Mouse (Mus musculus) telencephalon, adult 2 months (tissue): Measurements from ENCODE around the gene Crtac1.

ENCODE experiments used
- DNase-seq: peaks from one replicate; pipeline ENCODE4 v3.0.0-alpha.2; 2011; ENCODE audit warnings: low read depth, low spot score

Gene Crtac1

DNA sequence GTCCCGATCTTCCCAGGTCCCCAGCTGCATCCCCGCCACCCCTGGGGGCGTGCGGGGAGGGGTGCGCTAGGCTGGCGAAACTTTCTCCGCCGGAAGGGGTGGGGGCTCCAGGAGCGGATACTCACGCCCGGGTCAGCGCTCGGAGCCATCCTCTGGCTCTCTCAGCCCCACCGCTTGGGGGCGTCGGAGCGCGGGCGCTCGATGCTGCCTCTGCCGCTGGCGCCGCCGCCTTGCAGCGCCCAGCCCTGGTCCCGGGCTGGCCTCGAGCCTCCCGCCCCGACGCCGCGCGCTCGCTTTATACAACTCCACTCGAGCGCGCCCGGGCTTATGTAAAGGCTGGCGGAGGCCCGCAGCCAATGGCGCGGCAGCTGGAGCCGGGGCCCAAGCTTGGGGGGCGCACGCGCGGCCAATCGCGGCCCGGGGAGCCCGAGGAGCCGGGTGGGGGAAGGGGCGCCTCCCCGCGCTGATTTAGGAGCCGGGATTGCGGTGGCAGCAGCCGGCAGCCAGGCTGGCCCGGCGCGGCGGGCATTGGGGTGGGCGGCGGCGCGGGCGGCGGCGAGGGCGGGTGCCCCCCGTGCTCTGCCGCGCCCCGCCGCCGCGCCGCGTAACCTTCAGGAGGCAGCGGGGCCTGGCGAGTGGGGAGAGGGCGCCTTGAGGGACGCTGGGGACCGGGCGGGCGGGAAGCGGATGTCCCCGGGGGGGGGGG is at the start of gene Crtac1:
TSS of gene Crtac1 (minus strand) at position 299 of the 706 bp plus-strand sequence.
- peak; percentile 65 for DNase-seq

DNA sequence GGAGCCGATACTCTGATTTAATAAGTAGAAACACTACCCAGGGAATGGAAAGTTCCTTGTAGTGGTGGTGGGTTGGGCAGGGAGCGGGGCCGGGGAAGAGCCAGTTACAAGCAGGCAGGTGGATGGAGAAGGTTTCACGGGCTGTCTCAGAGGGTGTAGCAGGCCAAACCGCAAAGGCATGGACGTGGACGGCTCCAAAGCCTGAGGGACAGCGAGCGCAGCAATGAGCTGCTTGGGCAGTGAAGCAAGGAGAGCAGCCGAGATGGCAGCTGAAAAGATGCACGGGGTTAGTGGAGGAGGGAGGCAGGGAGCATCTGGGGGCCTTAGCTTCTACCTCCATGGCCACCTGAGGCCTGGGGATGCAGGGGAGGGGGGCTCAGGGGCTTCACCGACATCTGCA is 46.7 kb upstream of the Crtac1 start:
- DNase-seq: no peak

DNA sequence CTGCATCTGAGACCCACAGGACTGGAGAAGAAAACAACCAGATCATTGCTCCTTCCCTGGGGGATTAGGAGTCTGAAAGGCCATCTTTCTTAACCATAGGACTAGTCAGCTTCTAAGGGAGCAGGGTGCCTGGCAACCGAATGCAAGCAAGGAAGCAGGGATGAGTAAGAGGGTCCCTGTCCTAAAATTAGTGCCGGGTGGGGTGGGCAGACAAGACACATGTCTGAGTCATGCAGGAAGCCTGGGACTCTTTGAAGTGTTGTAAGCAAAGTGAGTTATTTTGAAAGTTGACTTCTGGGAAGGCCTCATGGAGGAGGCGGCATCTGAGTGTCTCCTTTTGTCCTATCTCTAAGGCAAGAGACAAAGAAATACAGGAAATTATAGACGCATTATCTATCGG is 46.2 kb upstream of the Crtac1 start:
- DNase-seq: peak; percentile 46

DNA sequence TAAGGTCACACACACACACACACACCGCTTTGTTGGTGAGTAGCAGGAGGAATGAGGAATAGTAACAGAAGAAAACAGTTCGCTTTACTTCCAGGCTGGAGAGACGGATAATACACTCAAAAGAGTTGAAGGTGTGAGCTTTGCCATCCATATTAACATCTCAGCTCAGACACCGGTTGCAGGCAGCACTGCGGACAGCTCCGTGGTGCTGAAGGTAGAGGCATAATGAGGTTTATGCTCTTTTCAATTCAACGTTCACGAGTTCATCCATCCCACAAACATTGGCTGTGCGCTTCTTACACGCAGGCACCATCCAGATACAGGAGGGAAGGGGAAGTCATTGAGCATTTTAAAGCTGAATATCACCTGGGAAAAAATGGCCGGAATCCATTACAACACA is 41.2 kb upstream of the Crtac1 start:
- DNase-seq: no peak

DNA sequence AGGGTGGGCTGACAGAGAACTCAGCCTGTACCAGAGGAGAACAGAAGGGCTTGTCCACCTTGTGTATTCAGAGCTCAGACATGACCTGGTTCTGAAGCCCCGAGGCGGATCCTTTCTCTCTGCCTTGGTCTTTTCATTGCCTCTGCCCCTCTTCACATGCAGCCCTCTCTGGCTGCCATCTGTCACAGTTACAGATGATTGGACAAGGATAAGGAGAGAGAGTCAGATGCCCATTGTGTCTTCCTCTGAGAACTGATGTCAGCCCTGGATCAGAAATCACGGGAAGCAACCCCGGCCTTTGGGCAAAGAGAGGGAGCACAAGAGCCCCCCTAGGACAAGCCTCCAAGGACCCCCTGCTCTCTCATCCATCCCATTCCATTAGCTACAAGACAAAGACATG is 40.0 kb upstream of the Crtac1 start:
- no peak for DNase-seq

DNA sequence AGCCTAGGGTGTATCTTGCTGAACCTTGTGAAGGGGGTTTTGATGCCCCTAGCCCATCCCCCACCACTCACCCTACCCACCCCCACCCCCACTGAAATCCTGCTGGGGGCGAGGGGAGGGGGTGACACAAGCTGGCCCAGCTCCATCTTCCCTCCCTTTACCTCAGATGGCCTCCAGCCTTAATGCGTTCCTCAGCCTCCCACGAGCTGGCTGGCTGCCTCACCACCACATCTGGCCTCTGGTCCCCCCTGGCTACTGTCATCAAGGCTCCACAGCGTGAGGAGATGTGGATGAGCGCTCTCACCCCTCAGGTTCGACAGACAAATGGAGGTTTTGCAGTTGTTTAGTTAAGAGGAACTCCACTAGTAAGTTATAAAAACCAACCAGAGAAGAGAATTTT is 30.3 kb upstream of the Crtac1 start:
- DNase-seq: no peak

DNA sequence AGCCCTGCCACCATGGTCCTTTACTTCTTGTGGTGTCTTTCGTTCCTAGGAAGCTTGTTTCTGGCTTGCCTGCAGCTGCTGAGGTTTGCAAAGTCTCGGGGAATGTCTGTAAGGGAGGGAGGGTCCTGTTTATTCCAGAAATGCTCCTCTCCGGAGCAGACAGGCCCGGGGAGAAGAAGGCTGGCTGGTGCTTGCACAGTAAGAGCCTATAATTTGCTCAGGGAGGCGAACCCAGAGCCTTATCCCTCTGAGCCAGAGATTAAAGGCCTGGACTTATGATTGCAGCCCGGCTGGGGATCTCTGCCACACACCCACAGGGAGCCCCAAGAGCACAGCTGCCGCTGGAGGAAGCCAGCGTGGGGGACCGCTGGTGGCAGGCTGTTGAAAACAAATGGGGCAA is 29.8 kb upstream of the Crtac1 start:
- DNase-seq: no peak

DNA sequence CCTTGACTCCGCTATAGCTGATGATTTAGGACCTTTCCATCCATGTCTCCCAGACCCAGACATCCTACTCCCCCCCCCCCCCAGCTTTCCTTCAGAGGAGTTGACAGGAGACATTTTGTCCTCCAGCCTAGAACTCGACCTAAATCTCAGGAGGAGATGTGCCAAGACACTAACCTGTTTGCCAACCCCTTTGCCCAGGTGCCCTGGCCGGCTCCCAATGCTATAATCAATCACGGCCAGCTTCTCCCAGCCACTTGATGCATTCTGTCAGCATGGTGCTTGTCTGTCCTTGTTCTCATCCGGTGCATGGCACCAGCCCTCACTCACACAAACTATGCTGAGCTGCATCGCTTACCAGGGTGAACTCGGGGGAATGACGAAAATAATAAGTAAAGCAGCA is 27.9 kb upstream of the Crtac1 start:
- no peak for DNase-seq

DNA sequence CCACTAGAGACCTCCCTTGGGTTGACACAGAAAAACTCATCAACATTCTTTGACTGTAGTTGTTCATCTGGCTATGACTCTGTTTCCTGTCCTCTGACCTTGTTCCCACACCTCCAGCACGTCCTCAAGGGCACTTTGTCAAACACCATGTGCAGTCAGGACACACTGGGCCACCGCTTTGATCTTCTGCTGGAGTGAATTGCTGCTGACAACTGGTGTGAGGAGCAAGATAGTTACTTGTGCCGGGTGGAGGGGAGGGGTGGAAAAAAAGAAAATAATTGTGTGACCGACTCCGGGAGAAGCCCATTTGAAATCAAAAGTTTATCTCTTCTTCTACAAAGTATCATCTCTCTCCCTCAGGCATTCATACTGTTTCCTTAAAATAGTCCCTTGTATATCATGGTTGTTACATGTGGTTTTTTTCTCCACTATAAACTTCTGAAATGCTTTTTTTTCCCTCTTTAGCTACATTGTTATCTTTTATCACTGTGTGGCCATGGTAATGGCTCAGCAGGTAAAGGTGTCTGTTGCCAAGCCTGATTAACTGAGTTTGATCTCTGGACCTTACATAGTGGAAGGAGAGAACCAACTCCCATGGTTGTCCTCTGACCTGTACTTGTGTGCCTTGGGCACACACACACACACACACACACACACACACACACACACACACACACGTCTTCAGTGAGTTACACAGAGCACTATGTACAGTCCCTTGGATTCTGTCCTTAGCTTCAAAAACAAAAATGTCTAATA is 23.1 kb upstream of the Crtac1 start:
- no peak for DNase-seq

DNA sequence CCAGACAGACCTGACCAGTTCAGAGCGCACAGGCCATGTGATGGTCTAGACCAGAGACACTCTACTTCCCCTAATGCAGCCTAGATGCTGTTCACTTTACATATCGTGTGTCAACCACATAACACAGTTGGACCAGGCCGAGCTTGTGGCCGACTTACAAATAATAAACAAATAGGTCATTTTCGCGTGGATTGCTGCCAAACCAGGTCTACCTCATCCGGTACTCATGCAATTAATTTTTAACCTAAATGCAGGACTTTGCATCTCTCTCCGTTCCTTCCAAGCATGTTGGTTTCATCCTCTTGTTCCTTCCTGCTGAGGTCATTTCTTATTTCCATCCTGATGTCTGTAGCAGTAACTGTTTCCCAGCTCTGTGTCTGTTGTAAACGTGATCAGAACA is 22.4 kb upstream of the Crtac1 start:
- DNase-seq: no peak

DNA sequence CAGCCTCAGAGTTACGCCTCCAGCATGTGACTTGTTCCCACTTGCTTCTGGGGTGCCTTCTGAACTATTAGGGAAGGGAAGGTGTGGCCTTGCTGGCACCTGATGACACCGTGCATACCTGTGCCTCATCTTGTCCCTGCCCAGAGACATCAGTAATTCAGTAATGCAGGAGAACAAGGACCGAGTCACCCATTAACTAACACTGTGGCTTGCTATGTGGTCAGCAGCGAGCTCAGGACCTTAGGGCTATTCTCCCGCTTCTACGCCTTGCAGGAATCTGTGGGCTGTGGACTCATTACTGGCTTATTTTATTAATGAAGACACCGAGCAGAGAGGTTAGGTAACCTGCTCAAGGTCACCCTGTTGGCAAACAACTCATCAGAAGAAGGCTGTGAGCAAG is 21.0 kb upstream of the Crtac1 start:
- DNase-seq: no peak

DNA sequence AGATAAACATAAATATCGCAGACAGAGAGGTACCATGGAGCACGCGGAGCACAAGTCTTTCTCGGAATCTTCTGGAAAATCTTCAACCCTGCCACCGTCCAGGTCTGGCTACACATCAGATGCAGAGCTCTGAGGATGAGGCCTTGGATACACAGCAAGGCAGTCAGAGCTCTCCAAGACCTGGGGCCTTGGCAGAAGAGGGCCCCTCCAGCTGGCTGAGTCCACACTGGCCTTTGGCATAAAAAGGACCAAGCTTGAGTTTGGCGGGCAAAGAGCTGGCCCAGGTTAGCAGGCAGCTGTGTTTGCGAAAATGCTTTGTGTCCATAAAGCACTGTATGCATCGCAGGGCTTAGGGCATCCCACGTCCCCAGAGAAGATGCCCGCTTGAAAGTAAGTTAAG is 17.0 kb upstream of the Crtac1 start:
- DNase-seq: no peak

DNA sequence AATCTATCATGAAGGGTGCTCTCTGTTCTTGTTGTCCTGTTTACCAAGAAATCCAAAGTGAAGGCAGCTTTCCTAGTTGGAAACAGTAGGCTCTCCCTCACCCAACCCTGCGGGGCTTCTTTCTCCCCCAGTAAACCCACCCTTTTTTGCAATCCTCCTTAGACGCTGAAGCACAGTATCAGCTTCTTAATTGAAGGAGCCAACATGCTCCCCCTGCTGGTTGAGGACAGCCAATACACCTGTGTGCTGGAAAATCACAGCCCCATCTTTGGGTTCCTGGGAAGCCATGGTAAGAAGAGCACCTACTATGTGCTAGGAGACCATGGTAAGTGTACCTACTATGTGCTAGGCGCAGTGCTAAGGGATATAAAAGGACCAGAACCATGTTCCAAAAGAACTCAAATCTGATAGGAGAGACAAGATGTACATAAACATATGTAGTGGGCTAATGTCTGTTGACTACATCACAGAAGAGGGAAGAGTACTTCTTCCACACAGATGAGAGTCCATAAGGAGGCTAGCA is 12.4 kb upstream of the Crtac1 start:
- no peak for DNase-seq

DNA sequence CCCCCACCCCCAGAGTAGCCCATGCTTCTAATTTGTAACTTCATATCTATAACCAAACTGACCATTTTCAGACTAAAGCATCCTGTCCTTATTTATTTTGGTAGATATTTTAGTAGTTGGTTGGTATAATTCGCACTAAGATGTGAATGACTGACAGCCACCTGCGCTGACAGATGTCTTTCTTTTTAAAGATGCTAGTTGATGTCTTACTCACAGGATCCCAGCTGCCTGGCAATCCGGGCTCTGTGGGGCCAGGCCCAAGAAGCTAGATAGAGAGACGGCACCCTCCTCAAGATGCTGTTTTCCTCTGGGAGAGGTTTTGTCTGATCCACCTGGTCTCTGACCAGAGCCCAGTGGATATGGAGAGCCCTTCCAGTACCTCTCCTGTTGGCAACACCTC is 11.7 kb upstream of the Crtac1 start:
- DNase-seq: no peak

DNA sequence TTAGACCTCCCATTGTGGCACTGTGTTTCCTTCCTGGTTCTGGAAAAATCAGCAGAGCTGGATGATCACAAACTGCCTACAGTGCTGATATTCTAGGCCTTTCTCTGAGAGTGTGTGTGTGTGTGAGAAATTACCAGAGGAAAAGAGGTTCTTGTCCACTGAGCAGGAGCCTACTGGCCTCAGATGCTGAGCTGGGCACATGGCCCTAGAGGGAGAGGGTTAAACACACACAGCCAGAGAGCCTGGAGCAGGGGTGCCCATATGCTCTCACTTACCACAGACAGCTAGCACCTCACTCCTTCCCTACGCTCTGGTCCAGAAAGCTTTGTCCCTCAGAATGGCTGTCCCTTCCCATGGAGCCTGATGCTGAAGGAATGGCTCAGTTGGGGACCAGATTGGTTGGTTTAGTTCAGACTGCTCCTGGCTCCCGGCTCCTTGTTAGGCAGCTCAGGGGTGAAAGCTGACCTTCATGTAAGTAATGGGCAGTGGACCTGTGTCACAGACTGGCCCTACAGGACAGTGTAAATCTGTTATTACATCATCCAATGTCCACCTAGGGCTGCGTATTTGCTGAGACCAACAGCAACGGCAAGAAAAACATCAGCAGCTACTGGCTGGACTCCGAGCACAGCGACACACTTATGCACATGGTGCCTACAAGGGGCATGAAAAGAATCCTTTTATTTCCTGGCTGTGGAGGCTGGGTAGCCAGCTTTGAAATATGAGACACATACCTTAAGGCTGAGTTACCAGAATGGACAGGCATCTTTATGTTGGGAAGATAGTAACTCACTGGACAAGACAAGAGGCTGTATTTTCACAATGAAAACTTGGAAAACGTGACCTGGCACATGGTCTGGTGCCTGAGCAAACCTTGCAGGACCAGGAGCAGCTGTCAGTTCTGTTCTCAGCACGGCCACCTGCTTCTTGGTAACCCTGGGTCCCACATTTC is 10.9 kb upstream of the Crtac1 start:
- no peak for DNase-seq

DNA sequence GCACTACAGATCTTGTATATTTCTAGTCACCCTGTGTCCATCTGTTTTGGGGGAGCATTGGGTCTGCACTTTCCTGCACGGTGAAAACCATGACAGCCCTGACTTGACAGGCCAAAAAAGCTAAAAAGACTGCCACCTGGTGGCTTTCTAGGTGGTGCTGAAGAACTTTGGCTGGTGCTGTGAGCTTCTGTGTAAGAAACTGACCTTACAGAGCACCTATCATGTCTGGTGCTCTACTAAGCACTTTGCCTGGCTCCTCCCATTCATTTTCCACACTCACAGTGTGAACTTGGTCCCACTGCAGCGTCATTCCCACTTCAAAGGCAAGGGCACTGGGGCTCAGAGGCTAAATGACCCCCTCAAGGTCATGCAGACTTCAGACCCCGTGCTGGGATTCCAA is 8.5 kb upstream of the Crtac1 start:
- DNase-seq: peak; percentile 35

DNA sequence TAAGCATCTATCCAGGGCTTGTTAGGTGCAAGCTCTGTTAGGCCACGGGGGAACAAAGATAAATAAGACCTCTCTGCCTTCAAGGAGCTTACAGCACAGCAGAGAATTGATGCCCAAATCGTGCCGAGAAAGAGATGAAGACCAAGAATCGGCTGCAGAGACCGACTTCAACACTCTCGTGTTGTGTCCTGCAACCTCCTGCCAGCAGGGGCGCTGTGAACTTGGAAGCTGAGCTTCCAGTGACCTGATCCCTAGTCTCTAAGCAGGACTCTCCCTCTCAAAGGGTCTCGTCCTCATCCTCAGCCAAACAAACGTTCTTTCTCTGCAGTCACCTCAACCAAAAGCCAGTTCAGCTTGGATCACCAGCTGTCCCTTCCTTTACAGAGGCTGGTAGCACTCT is 7.8 kb upstream of the Crtac1 start:
- DNase-seq: no peak

DNA sequence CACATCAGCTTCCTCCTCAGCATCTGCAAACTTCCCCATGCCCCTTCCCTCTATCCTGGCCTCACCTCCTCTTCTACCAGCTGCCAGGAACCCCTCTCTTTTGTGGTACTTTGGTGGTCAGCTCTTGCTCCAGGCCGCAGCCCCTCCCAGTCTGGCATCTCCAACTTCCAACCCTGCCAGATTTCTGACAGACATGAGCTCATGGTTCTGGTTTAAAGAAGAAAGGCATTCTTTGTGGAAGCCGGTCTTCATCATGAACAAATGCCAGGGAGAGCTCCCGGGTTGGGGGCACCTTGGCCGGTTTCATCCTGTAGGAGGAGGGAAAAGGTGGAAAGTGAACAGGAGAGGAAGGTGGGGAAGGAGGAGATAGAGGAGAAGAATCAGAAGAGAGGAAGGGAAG is 4.0 kb upstream of the Crtac1 start:
- no peak for DNase-seq

DNA sequence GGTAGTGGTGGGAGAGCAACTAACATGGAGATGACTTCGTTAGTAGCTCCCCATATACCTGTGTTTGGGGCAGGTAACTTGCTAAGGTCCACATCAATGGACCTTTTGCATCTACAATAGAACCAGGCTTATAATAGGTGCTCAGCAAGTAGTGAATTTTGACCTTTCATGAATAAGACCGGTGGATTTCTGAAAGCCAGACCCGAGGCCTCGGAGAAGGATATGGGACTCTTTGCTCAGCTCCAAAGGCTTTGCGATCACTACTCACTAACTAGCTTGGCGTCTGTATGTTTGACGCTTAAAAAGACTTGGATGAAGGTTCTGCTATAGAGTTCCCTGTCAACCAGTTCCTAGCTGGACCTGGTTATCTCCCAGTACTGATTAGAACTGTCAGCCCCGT is 1.2 kb upstream of the Crtac1 start:
- DNase-seq: no peak

DNA sequence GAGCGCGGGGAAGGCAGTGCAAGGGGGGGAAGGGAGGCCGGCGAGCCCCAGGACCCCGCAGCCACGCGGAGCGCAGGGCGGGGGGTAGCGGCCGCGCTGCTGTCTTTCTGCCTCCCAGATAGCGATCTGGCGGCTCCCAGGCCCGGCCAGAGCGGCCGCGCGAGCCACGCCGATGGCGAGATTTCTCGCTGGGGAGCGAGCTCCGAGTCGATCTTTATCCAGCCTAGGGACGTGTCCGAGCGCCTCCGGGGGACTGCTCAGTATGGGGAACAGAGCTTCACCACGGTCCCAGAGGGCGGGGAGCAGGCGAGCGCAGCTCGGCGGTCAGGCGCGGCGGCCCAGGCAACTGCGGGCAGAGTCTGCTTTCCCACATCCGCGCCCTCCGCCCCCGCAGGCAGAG is 608 bp upstream of the Crtac1 start:
- DNase-seq: no peak

DNA sequence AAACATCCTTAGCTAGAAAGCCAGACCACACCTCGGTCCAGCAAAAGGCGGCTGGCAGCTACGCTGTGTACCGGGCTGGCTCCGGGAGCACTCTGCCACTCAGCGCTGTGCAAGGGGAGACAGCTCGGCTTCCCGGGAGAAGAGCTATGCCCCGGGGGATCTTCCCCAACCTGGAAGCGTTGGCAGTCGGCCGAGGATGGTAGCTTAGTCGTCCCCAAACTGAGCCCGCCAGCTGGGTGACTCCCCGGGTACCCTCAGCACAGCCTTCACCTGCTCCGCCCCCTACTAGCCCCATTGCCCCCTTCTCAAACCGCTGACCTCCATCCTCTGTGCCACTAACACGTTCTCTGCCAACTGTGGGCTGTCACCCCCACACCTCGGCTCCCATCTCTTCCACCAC is 602 bp downstream of the Crtac1 start:
- no peak for DNase-seq

DNA sequence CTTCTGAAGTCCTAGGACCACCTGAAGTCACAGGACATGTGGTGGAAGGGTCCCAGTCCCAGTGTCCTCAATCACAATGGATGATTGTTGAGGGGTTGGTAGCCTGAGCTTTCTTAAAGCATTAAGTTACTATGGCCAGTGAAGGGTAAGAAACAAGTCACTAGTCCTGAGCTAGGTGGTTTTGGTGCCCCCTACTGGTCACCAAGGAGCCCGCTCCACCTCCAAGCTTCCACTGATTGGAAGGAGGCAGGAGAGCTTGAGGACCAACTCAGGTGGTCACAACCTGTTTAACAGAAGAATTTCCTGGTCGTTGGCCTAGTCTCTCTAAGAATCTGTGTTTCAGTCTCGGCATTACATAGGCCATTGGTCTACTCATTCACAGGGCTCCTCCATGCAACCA is 2.2 kb downstream of the Crtac1 start:
- peak; percentile 68 for DNase-seq
